24 mouse cellular contexts compared by ENCODE assay signal in genomic region chr8:12510233-12510632, GRCm38 (mm10).
"Had no signal": no experiment of that assay in that cellular context is flagged by ENCODE, and none has a peak within 500 bp of the region (broad histone marks: within the 10 kb centered on the region; RNA-seq: fewer than 3 reads in every experiment).

No protein-coding gene starts in this region.

- ATAC-seq: hindbrain, postnatal 0 days had no signal

- H3K27ac ChIP-seq: gastrocnemius, adult 2 months; heart, embryonic 13.5 days; heart, embryonic 15.5 days; hindbrain, embryonic 12.5 days; hindbrain, embryonic 15.5 days; hindbrain, postnatal 0 days; layer of hippocampus, adult 2 months; left cerebral cortex, adult 2 months; limb, embryonic 10.5 days; limb, embryonic 12.5 days; liver, embryonic 13.5 days had no signal

- H3K9ac ChIP-seq: heart, embryonic 13.5 days; heart, embryonic 15.5 days; hindbrain, embryonic 12.5 days; hindbrain, embryonic 15.5 days; limb, embryonic 12.5 days; liver, embryonic 13.5 days had no signal

- H3K4me1 ChIP-seq: heart, embryonic 13.5 days; heart, embryonic 15.5 days; hindbrain, embryonic 15.5 days; liver, embryonic 13.5 days had no signal

- H3K36me3 ChIP-seq: heart, embryonic 13.5 days; heart, embryonic 15.5 days; hindbrain, embryonic 12.5 days; hindbrain, embryonic 15.5 days; limb, embryonic 10.5 days; limb, embryonic 12.5 days; liver, embryonic 13.5 days had no signal

- H3K4me3 ChIP-seq: gastrocnemius, adult 2 months; heart, embryonic 13.5 days; heart, embryonic 15.5 days; hindbrain, embryonic 12.5 days; hindbrain, embryonic 15.5 days; layer of hippocampus, adult 2 months; left cerebral cortex, adult 2 months; limb, embryonic 10.5 days; limb, embryonic 12.5 days; liver, embryonic 13.5 days had no signal

- DNase-seq: gastrocnemius, adult 2 months; gastrocnemius, postnatal 10 days; gastrocnemius, postnatal 25 days; heart, adult 18-20 months; heart, postnatal 14 days; heart, postnatal 36 days; kidney, adult 18-20 months; kidney, adult 8-10 months; kidney, postnatal 10 days; kidney, postnatal 25 days; kidney, postnatal 4 days; liver; liver, embryonic 13.5 days had no signal

- H3K4me2 ChIP-seq: heart, embryonic 11.5 days; heart, embryonic 13.5 days; heart, embryonic 15.5 days; hindbrain, embryonic 12.5 days; hindbrain, embryonic 15.5 days; limb, embryonic 12.5 days; liver, embryonic 11.5 days; liver, embryonic 13.5 days had no signal

- H3K9me3 ChIP-seq: heart, embryonic 13.5 days; heart, embryonic 15.5 days; hindbrain, embryonic 12.5 days; hindbrain, embryonic 15.5 days; limb, embryonic 10.5 days; limb, embryonic 12.5 days; liver, embryonic 13.5 days had no signal
